Mouse (Mus musculus) ZHBTc4 (cell line): ENCODE data around the gene Sidt1.

Source experiments
- DNase-seq: peaks from one replicate; pipeline ENCODE4 v3.0.0-alpha.2; 2011; ENCODE audit warnings: low read depth, low spot score

Sidt1 gene

DNA sequence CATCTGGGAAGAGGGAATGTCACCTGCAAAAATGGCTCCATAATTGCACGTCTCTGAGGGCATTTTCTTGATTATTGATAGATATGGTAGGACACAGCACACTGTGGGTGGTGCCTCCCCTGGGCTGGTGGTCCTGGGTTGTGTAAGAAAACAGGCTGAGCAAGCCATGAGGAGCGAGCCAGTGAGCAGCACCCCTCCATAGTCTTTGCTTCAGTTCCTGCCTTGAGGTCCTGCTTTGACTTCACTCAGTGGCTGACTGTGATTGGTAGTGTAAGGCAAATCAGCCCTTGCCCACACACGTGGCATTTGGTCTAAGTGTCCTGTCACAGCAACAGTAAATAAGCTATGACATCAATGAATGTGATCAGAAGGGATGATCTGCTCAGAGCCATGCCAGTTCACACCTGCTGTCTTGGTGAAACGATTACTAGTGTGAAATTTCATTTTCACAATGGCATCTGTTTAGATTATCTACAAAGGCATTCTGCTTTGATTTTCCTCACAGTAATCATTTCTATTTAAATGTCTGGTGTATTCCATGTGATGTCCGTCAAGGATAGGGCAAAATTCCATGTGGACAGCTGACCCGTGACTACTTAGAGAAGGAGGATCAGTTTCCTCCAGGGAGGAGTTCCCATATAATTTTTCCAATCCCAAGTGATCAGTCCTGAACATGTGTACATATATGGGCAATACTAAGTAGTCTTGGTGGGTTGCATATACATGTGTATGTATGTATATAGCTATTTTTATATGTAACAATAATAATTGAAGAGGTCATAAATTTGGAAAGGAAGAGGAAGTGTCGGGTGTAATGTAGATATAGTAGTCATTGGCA lies 79.0 kb downstream of the Sidt1 start:
- DNase-seq: no peak

DNA sequence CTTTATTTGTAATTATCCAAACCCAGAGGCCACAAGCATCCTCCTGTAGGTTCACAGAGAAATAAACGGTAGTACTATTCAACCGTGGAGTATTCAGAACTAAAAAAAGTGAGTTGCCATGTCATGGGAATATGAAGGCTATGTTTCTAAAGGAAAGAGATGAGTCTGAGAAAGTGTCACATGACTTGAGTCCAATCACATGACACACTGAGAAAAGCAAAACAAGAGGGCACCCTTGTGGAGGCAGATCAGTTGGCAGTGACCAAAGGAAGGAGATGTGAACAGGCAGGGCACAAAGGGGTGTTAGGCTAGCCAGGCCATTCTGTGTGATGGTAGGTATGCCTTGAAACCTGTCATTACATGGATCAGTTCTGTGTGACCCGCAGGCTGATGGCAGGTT lies 80.3 kb downstream of the Sidt1 start:
- no peak for DNase-seq

DNA sequence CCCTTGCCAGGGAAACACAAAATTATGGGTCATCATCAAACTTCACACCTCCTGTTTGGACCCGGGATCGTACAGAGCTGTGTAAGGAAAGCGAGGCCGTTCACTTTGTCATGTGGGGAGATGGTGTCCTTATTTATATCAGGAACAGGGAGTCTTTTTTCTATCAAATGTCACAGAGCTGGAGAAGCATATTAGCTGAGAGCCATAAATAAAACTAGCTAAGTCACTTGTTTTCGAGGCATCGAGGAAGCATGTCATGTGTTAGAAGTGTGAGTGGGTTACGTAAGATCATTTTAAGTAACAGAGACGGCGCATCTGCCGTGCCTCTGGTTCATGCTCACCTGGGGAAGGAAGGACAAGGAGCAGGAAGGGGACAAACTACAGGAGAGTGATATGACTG lies 83.0 kb downstream of the Sidt1 start:
- DNase-seq: no peak

DNA sequence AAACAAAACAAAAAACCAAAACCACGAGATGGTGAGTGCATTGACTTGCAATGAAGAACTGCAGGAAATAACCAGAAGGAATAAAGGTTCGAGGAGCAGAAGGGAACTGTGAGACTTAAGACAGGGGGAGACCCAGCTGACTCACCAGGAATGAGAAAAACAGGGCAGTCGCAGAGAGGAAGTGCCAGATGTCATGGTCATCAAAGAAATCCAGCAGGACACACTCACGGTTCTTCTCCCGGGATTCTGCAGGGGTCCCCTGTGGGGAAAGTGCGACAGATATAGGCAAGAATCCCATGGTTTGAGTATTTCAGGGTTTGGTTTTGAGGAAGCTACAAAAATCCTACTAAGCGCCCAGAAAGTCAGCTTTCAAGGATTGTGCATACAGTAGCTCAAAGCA lies 89.7 kb downstream of the Sidt1 start:
- DNase-seq: no peak

DNA sequence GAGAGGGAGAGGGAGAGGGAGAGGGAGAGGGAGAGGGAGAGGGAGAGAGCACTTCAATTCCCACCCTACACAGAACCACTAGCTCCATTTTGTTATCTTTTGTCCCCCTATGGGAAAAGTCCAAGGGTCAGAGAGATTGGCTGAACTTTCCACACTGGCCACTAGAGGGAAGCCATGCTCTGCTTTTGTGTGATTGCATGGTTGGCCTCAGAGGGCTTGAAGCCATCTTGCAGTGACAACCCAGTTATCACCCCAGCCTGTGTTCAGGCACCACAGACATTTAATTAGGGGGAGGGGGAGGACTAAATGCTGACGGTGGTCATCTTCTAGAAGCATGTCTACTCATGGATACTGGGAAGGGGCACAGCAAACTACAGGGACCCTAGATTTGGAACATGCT lies 90.4 kb downstream of the Sidt1 start:
- DNase-seq: peak; percentile 87

DNA sequence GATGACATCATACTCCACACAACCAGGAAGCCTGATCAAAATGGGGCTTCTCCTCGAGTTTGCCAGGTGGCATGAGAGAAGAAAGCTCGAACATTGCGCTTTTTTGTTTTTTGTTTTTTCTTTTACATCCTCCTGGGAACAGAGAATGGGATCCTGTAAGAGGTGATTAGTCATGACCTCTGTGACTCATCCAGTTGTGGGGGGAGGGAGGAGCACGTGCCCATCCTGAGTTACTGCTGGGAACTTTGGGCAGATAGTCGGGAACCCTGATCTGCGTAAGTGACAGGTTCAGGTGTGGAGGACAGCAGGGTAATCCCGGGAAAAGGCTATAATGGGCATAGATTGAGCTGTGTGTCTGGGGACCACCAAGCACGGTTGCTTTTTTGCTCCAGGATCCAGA lies 92.6 kb downstream of the Sidt1 start:
- no peak for DNase-seq

DNA sequence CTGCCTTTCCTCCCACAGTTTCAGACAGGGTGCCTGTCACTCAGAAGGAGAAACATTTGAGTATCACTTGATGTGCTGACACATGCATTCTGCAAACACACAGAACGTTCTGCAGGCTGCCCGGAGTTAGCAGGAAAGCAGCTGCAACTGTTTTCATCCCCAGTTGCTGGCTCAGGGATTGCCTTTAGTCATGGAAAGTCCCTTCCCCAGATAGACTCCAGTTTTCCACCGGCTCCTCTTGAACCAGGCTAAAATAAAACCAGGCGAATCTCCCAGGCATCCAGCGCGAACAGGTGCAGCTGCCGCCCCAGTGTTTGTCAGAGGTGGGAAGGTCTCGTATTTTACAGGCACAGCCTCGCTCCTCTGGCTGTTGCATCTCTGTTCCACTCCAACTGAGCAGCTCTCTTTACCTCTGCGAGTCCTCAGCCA lies 94.1 kb downstream of the Sidt1 start:
- no peak for DNase-seq

DNA sequence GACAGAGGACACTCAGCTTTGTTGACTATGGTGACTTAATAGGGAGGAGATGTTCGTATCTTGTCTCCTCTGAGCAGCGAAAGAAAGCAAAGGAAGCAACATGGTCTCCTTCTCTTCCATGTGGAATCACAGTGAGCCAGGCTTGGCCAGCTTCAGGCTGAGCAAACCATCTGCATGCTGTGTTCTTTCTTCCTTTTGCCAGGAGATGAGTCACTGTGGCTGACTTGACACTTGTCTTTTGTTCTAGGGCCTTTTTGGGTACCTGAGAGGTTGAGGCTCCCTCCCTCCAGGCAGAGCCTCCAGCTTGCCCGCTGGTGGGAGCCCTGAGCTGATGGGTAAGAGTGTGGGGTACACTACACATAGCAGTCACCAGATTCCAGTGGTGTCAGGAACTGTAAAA lies 95.2 kb downstream of the Sidt1 start:
- no peak for DNase-seq

DNA sequence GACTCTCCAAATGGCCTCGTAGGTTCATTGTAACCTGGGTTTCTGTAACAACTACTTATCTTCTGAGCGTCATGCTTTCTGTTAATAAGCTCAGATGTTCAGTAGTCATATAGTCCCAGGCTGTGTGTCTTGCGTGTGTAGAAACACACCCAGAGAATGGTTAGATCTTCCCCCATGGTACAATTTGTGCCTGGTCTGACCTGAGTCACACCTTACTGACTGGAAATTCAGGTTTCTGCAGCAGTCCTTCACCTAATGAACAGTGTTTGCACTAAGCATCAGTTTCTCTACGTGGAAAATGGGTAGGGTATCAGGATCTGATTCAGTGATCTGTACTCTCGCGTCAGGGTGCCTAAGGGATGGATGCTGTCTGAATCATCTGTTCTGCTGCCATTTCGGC lies 100.0 kb downstream of the Sidt1 start:
- DNase-seq: no peak

DNA sequence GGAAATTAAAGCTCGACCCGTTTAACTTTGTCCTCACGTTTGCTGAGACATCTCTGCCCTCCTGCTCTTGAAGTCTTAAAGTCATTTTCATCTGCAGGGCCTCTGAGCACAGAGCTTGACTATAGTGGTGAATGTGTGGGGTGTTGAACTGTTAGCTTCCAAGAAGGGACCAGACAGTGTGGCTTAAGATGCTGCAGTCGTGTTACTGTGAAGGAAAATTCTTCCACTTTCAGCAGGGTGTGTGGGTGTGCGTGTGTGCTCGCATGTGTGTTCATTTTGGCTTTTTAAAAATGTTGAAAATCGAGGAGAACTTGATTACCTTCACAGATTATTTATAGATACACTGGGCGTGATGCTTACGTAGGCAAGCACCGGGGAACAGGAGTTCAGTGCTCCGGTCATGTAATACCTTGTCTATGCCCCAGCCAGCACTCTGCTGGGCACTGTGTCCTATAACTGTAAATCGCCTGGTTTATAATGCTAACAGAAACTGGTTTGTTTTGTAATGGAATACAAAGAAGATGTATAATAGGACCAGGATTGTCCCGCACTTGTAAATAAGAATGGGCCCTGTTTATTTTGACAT lies 106.2 kb downstream of the Sidt1 start:
- DNase-seq: no peak

DNA sequence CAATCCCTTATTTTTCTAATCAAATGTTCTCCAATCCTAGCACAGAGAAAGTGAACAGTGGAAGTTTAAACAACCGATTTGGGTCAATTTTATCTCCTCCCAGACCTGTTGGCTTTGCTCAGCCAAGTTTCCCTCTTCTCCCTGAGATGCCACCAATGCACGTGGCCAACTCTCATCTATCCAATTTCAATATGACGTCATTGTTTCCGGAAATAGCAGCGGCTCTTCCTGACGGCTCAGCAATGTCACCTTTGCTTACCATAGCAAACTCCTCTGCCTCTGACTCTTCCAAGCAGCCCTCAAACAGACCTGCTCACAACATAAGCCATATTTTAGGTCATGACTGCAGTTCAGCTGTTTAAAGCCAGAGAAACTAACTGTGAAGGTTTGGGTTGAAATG lies 111.5 kb downstream of the Sidt1 start:
- DNase-seq: no peak

DNA sequence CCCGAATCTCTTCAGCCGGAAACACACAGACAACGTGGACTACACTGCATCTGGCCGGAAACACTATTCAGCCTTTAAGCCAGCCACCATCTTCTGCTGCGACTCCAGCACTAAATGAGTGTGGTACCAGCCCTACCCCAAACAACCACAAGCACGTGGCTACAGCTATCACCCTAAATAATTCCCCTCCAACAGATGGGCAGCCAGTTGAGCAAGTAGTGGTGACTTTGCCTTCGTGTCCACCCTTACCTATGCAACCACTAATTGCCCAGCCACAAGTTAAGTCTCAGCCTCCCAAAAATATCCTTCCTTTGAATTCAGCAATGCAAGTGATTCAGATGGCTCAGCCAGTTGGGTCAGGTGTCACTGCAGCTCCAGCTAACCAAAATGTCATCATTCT lies 116.6 kb downstream of the Sidt1 start:
- no peak for DNase-seq

DNA sequence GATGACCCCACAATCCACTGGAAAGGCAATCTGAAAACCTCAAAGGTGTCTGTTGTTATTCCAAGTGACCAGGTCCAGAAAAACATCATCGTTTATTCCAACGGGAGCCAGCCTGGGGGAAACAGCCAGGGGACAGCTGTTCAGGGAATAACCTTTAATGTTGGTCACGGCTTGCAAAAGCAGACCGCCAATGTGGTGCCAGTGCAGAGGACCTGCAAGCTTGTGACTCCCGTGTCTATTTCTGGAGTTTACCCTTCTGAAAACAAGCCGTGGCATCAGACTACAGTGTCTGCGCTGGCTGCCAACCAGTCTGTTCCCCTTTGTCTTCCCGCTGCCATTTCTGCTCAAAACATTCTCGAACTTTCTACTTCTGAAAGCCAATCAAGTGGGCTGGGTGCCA lies 117.5 kb downstream of the Sidt1 start:
- no peak for DNase-seq

DNA sequence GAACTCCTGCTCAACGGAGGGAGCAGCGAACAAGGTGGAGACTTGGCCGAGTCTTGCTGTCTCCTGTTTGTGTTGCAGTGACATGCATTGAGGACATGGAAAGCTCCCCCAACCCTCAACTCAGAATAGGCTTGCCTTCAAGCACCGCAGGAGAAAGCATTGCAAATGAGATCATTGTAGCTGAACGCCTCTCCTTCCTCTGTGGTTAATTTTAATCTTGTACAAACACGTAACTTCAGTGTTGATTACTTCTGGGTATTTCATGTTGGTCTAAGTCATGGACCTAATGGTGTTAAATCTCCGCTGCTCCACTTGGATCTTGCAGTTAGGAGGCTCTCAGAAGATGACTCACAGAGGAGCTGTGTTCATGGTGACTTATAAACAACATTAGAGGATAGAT lies 120.3 kb downstream of the Sidt1 start:
- DNase-seq: no peak

DNA sequence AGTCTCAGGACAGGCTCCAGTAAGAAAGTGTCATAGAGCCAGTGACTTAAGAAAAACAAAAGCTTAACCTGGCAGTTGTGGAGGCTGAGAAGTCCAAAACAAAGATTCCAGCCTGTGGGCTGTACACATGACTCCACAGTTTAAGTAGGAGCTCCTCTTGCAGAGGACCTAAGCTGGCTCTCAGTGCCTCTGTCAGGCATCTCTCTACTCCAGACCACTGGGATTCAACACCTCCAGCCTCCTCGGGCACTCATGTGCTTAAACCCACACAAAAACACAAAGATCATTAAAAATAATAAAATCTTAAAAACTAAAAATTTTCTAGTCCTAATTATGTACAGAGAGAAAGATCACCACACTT lies 122.0 kb downstream of the Sidt1 start:
- DNase-seq: no peak

DNA sequence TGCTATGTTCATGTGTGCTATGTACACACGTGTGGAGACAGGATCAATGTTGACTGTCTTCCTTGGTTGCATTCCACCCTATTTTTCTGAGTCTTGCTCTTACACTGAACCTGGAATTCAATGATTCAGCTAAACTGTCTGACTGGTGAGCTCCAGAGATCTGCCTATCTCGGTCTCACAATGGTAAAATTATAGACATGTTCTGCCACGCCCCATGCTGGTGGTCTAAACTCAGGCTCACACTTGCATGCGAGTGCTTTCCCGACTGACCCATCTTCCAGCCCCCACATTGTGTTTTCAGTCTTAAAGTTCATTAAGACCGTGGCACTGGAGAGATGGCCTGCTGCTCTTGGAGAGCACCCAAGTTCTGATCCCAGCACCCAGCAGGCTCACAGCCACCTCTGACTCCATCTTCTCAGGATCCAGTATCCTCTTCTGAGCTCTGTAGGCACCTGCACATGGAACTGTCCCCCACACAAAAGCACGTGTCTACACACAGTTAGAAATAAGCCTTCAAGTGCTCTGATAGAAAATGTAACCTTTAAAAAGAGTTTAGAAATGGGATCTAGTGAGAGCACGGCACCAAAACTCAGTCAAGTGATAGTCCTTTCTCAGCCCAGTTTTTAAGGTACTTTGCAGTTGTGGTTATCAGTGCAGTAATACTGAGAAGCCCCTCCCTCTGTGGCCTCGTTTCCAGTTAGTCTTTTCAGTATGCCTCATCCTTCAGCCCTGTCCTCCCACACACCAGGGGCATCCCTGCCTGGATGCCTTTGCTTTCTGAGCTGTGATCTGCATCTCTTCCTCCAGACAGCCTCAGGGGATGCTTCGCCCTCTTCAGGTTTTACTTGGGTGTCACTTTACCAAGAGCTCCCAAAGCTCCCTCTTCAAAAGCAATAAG lies 122.6 kb downstream of the Sidt1 start:
- DNase-seq: peak; percentile 12

DNA sequence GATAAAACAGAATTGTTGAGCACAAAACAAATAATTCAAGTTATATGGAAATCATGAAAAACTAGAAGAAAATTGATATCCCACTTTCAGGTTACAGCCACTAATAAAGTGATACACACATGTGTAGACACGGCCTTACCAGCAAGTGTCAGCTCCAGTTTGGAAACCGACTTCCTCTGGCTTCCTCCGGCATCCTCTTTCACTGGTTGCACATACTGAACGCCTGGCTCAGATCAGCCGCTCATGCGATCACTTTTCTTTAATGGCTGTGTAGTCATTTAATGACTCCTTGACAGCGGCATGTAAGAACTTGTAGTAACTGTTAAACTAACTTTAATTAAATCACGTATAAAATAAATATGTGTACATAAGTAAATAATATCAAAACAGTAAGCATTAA lies 127.0 kb downstream of the Sidt1 start:
- no peak for DNase-seq

DNA sequence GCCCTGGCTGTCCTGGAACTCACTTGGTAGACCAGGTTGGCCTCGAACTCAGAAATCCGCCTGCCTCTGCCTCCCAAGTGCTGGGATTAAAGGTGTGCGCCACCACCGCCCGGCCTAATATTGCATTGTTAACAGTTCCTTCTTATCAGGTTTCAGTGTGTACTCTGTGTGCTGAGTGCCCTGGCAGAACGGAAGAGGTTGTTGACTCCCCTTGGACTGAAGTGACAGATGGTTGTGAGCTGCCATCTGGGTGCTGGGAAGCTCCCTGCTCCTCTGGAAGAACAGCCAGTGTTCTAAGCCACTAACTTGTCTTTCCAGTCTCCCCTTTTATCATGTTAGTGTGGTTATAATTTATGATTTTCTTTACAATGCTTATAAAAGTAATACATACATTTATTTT lies 128.7 kb downstream of the Sidt1 start:
- no peak for DNase-seq

DNA sequence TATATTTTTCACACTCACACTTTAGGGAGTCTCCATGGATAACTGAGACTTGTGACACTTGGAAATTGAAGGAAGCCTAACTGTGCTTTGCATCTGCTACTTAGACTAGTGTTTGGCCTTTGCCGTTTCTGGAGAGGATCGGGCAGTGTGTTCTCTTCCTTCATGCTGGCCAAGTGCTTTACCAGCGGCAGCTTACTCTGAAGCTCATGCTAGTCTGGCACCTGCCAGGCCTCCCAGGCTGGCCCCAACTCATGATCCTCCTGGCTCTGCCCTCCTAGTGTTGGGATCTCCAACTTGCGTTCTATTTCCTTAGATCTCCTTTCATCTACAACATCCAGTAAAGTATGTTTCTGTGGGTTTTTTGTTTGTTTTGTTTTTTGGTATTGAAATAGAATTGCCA lies 132.8 kb downstream of the Sidt1 start:
- no peak for DNase-seq

DNA sequence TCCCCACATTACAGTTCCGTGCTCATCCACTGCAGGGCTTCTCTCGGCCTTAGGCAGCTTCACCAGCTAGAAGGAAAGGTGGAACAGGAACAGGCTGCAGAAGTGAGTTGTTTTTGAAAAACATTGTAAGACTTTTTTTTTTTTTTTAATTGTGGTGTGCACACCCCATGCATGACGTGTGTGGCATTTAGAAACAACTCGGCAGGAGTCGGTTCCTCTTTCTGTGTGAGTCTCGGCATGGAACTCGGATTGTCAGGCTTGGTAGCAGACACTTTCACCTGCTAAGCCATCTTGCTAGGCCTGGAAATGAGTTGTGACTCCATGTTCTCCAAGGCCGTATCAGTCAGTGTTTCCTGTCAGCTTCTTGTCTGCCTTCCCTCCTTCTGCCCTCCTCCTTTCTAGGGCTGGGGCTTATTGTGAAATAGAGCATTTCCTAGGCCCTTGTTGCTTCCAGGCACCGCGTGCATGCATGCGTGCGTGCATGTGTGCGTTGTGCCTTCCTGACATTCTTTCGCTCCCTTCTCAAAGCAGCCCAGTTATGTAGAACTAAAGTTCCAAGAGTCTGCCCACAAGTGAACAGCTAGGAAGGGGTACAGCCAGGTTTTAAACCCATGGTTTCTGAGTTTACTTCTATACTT lies 133.8 kb downstream of the Sidt1 start:
- no peak for DNase-seq

DNA sequence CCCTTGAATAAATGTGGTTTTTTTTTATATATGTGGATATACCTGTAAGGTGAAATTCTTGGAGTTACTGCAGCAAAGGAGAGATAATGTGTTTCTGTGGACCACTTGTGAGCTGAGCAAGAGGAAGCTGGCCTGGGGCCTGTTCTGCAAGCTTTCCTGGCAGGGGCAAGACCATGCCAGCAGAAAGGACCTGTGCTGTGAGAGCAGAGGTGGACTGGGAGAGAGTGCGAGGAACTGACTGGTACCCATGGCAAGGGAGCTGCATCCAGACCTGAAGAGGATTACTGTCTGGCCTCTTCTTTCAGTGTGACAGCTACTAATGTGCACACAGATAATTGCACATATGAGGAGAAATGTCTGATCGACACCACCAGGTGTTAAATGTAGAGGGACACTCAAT lies 142.0 kb downstream of the Sidt1 start:
- DNase-seq: no peak
